Mouse (Mus musculus): ENCODE results near the gene Tmeff1. TPM values are rescaled to one million over a fixed set of nuclear protein-coding genes. Genes with fewer than 3 reads are reported as not detected.
"Not testable (repeated sequence)": the region's sequence is repeated elsewhere in the genome, so short reads cannot be mapped to it uniquely, and the experiment has no call there.

Tmeff1 gene
- polyA plus RNA-seq, 1 experiment from 2014 or later = 276 TPM

GRCm38 (mm10) chr4:48680214-48680613 lies 95.2 kb downstream of the Tmeff1 start:
- peaks cover 4% of the 10 kb centered on the region; the same call in 1 of the 2 replicates for H3K4me1 ChIP-seq
- ATAC-seq (ENCODE audit: low FRiP score) = no peak
- no peaks in the 10 kb centered on the region for H3K27me3 ChIP-seq (replicated peaks)
- no peak overlapping the region for H3K4me2 ChIP-seq
- no peaks in the 10 kb centered on the region for H3K9me3 ChIP-seq (replicated peaks)
- no peak overlapping the region for H3K27ac ChIP-seq (replicated peaks)
- no peak overlapping the region for H3K9ac ChIP-seq (replicated peaks)
- H3K36me3 ChIP-seq = 0 out of 2 replicates have a peak, but pooled peaks cover 3% of the 10 kb centered on the region
- H3K4me3 ChIP-seq (replicated peaks) = no peak overlapping the region
- WGBS = 68% methylated on average over 7 of the region's 7 CpGs

DNA sequence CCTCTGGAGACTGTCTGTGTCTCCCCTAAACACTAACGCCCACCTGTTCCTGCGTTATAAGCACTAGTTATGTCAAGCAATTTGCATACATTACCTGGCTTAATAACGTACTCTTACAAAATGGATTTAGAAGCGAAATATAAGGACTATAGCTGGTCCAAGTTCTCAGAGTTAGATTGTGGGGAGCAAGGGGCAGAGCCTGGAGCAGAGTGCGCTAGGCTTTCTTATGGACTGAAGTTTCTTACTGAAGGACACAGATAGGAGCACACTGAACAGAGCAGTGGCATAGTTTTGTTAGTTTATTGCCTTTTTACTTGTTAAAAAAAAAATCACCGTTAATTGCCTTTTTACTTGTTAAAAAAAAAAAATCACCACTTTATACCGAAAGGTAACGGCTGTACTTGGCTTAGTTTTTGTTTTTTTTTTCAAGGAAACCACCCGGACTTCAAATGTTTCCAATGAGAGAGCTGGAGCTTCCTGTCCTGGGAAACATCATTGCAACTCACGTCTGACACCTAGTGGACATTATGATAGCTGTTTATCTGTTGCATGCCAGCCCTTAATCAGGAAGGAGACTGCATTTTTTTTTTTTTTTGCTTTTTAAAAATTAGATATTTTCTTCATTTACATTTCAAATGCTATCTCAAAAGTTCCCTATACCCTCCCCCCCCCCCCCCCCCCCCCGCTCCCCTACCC lies 95.8 kb downstream of the Tmeff1 start:
- no peaks in the 10 kb centered on the region for H3K27me3 ChIP-seq (replicated peaks)
- no peaks in the 10 kb centered on the region for H3K36me3 ChIP-seq
- no peak overlapping the region for H3K4me3 ChIP-seq (replicated peaks)
- no peaks in the 10 kb centered on the region for H3K9me3 ChIP-seq (replicated peaks)
- WGBS = 42% methylated on average over 10 of the region's 11 CpGs
- H3K27ac ChIP-seq (replicated peaks) = no peak overlapping the region
- H3K4me1 ChIP-seq = peaks cover 4% of the 10 kb centered on the region; the same call in 1 of the 2 replicates
- no peak overlapping the region for H3K4me2 ChIP-seq
- no peak overlapping the region for H3K9ac ChIP-seq (replicated peaks)
- ATAC-seq (ENCODE audit: low FRiP score) = peak; percentile 71

GRCm38 (mm10) chr4:48683126-48683525 lies 98.2 kb downstream of the Tmeff1 start:
- Histone ChIP-seq H3K9me3 (replicated peaks) (no peaks in the 10 kb centered on the region), H3K9ac (replicated peaks) (no peak overlapping the region), H3K27ac (replicated peaks) (no peak overlapping the region), H3K4me2 (no peak overlapping the region), H3K4me1 (peaks cover 4% of the 10 kb centered on the region; the same call in 1 of the 2 replicates), H3K36me3 (no peaks in the 10 kb centered on the region), H3K27me3 (replicated peaks) (no peaks in the 10 kb centered on the region), H3K4me3 (replicated peaks) (no peak overlapping the region)
- no peak for ATAC-seq (ENCODE audit: low FRiP score)
- WGBS = 87% methylated on average over 8 of the region's 8 CpGs

DNA sequence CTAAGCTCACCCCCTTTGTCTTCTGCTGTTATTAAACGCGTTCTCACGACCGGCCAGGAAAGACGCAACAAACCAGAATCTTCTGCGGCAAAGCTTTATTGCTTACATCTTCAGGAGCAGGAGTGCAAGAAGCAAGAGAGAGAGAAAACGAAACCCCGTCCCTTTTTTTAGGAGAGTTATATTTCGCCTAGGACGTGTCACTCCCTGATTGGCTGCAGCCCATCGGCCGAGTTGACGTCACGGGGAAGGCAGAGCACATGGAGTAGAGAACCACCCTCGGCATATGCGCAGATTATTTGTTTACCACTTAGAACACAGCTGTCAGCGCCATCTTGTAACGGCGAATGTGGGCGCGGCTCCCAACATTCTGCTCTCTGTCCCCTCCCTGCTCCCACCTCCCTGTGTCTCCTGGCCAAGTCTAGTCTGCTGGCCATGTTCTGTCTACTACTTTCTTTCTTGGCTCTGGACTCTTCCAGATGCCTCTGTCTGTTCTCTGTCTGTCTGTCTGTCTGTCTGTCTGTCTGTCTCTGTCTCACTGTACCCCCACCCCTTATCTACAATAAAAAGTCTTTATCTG lies 98.7 kb downstream of the Tmeff1 start:
- not testable (repeated sequence) for H3K4me2 ChIP-seq; H3K4me1 ChIP-seq; H3K9me3 ChIP-seq (replicated peaks); H3K4me3 ChIP-seq (replicated peaks); H3K36me3 ChIP-seq; ATAC-seq (ENCODE audit: low FRiP score); H3K27me3 ChIP-seq (replicated peaks); H3K27ac ChIP-seq (replicated peaks); H3K9ac ChIP-seq (replicated peaks)
- WGBS = 92% methylated on average over 15 of the region's 21 CpGs

DNA sequence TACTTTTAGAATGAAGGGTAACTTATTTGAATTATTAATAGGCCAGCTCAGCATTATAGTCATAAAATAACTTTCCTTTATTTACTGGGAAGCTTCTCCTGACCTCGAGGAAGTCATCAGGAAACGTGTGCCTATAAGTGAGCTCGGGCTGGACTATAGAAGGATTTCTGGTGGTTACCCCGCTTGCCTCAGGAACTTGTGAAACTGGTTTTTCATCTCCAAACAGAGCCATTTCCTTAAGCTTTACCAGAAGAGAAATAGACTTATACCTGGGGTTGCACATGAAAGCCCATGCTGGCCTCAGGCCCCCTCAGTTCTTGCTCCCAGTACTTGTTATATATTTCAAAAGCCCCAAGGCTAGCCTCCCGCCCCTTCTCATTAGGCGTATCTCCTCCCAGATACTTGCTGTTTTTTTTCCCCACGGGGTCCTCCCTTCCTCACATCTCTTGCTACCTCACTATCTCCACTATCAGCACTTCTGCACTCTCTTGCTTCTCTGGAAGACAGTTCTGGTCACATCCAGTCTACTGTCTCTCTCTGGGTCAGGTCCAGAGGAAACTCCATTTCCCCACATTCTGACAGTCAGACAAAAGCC lies 99.7 kb downstream of the Tmeff1 start:
- no peak overlapping the region for H3K27ac ChIP-seq (replicated peaks)
- no peaks in the 10 kb centered on the region for H3K36me3 ChIP-seq
- no peak overlapping the region for H3K9ac ChIP-seq (replicated peaks)
- 88% methylated on average over 7 of the region's 7 CpGs for WGBS
- H3K27me3 ChIP-seq (replicated peaks) = no peaks in the 10 kb centered on the region
- no peak for ATAC-seq (ENCODE audit: low FRiP score)
- no peak overlapping the region for H3K4me2 ChIP-seq
- H3K4me1 ChIP-seq = peaks cover 4% of the 10 kb centered on the region; the same call in 1 of the 2 replicates
- H3K4me3 ChIP-seq (replicated peaks) = no peak overlapping the region
- no peaks in the 10 kb centered on the region for H3K9me3 ChIP-seq (replicated peaks)

DNA sequence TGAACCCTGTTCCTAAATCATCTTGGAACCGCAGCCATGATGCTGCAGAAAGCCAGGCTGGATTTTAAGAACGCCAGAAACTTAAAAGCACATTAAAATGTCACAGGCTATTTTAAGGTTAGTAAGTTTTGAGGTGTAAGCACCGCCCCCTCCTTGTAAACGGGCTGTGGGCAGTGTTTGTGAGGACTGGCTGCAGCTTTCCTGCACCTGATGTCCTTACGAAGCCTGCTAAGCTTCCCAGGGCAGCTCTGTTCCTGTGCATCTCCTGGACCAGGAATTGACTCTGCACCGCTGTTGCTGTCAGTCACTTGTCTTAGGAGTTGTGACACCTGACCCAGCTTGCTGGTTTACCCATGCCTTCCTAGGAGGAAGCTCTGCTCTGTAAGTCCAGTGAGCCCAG lies 103.2 kb downstream of the Tmeff1 start:
- H3K27me3 ChIP-seq (replicated peaks) = no peaks in the 10 kb centered on the region
- ATAC-seq (ENCODE audit: low FRiP score) = no peak

GRCm38 (mm10) chr4:48690640-48691039 lies 105.7 kb downstream of the Tmeff1 start:
- Histone ChIP-seq H3K27ac (replicated peaks) (no peak overlapping the region), H3K36me3 (no peaks in the 10 kb centered on the region), H3K9ac (replicated peaks) (no peak overlapping the region), H3K9me3 (replicated peaks) (no peaks in the 10 kb centered on the region), H3K4me3 (replicated peaks) (no peak overlapping the region), H3K27me3 (replicated peaks) (no peaks in the 10 kb centered on the region), H3K4me1 (peaks cover 20% of the 10 kb centered on the region), H3K4me2 (no peak overlapping the region)
- WGBS = 63% methylated on average over 9 of the region's 9 CpGs
- ATAC-seq (ENCODE audit: low FRiP score) = peak; percentile 34; the same call in 1 of the 2 replicates

More for the DNA sequence above, 103.2 kb downstream of the Tmeff1 start:
- no peak overlapping the region for H3K27ac ChIP-seq (replicated peaks)
- no peaks in the 10 kb centered on the region for H3K9me3 ChIP-seq (replicated peaks)
- no peak overlapping the region for H3K9ac ChIP-seq (replicated peaks)
- H3K4me2 ChIP-seq = no peak overlapping the region
- H3K4me3 ChIP-seq (replicated peaks) = no peak overlapping the region
- H3K36me3 ChIP-seq = no peaks in the 10 kb centered on the region
- WGBS = 81% methylated on average over 6 of the region's 6 CpGs
- peaks cover 20% of the 10 kb centered on the region for H3K4me1 ChIP-seq

- H3K4me3 ChIP-seq (replicated peaks) = no peak overlapping the region
- no peak overlapping the region for H3K4me2 ChIP-seq
- ATAC-seq (ENCODE audit: low FRiP score) = peak; percentile 74
- H3K9me3 ChIP-seq (replicated peaks) = no peaks in the 10 kb centered on the region
- H3K36me3 ChIP-seq = no peaks in the 10 kb centered on the region
- H3K27ac ChIP-seq (replicated peaks) = peak overlapping the region; percentile 23; the same call in 1 of the 2 replicates
- no peak overlapping the region for H3K9ac ChIP-seq (replicated peaks)
- WGBS = 37% methylated on average over 7 of the region's 7 CpGs
- H3K4me1 ChIP-seq = peaks cover 20% of the 10 kb centered on the region
- no peaks in the 10 kb centered on the region for H3K27me3 ChIP-seq (replicated peaks)
These were observed 106.9 kb downstream of the Tmeff1 start for GRCm38 (mm10) chr4:48691793-48692437.

- Histone ChIP-seq H3K4me2 (no peak overlapping the region), H3K27me3 (replicated peaks) (no peaks in the 10 kb centered on the region), H3K9me3 (replicated peaks) (no peaks in the 10 kb centered on the region), H3K4me1 (peaks cover 20% of the 10 kb centered on the region), H3K4me3 (replicated peaks) (no peak overlapping the region), H3K36me3 (no peaks in the 10 kb centered on the region), H3K27ac (replicated peaks) (peak overlapping the region; percentile 45; the same call in 1 of the 2 replicates), H3K9ac (replicated peaks) (no peak overlapping the region)
- 19% methylated on average over 9 of the region's 9 CpGs for WGBS
- peak; percentile 4; the same call in 1 of the 2 replicates for ATAC-seq (ENCODE audit: low FRiP score)
These were observed 107.8 kb downstream of the Tmeff1 start for GRCm38 (mm10) chr4:48692736-48693292.

GRCm38 (mm10) chr4:48696706-48697105 lies 111.7 kb downstream of the Tmeff1 start:
- Histone ChIP-seq H3K4me2 (no peak overlapping the region), H3K27me3 (replicated peaks) (no peaks in the 10 kb centered on the region), H3K36me3 (no peaks in the 10 kb centered on the region), H3K4me1 (peaks cover 13% of the 10 kb centered on the region), H3K27ac (replicated peaks) (no peak overlapping the region), H3K9ac (replicated peaks) (no peak overlapping the region), H3K9me3 (replicated peaks) (no peaks in the 10 kb centered on the region), H3K4me3 (replicated peaks) (no peak overlapping the region)
- no peak for ATAC-seq (ENCODE audit: low FRiP score)
- WGBS = 94% methylated on average over 3 of the region's 3 CpGs

DNA sequence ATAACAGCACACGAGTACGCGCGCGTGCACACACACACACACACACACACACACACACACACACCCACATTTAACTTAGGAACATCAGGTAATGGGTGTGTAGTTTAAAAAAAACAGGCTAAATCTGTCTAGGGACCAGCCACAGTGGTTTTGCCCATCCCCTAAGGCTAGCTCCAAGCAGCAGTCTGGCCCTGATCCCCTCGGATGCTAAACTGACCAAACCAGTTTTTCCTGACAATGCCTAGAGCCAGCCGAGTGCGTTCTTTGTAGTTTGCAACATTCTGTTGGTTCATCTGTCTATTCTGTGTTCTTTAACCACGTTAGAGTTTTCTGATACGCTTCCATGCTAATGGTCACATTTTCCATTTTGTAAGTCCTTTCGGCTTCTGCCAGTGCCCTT lies 112.3 kb downstream of the Tmeff1 start:
- ATAC-seq (ENCODE audit: low FRiP score) = no peak
- H3K27me3 ChIP-seq (replicated peaks) = no peaks in the 10 kb centered on the region
- no peak overlapping the region for H3K4me3 ChIP-seq (replicated peaks)
- no peaks in the 10 kb centered on the region for H3K9me3 ChIP-seq (replicated peaks)
- 71% methylated on average over 11 of the region's 11 CpGs for WGBS
- H3K4me1 ChIP-seq = peaks cover 7% of the 10 kb centered on the region
- H3K9ac ChIP-seq (replicated peaks) = no peak overlapping the region
- no peak overlapping the region for H3K4me2 ChIP-seq
- no peak overlapping the region for H3K27ac ChIP-seq (replicated peaks)
- no peaks in the 10 kb centered on the region for H3K36me3 ChIP-seq
